Mouse (Mus musculus) spleen, adult 2 months (tissue): ENCODE results near the gene Nmrk2. TPM values are rescaled to one million over a fixed set of nuclear protein-coding genes. Genes with fewer than 3 reads are reported as not detected.

Experiments
- DNase-seq, 2 experiments: peaks; one replicate each; pipeline versions ENCODE4 v3.0.0 to v3.0.0-alpha.2; 2012 to 2021; ENCODE audit warnings: low spot score in 2 of 2, low read depth in 1 of 2
- H3K27ac ChIP-seq: fragments of 200-500 bp; 2 replicates; pipeline ENCODE4 v1.5.1; 2012; ENCODE audit warnings: low read length, inconsistent platforms; ENCODE audit not compliant: insufficient read depth
- H3K27me3 ChIP-seq: fragments of 200-500 bp; 2 replicates; pipeline ENCODE4 v1.6.1; 2012; ENCODE audit warnings: mild to moderate bottlenecking, moderate library complexity, low read length, inconsistent platforms; ENCODE audit not compliant: control insufficient read depth, insufficient read depth
- H3K36me3 ChIP-seq: fragments of 200-500 bp; 2 replicates; pipeline ENCODE4 v1.6.1; 2012; ENCODE audit warnings: mild to moderate bottlenecking, low read length, inconsistent platforms; ENCODE audit not compliant: control insufficient read depth, insufficient read depth
- H3K4me1 ChIP-seq: fragments of 200-500 bp; 2 replicates; pipeline ENCODE4 v1.6.1; 2011; ENCODE audit warnings: inconsistent platforms; ENCODE audit not compliant: control insufficient read depth, insufficient read depth, insufficient read length
- H3K4me3 ChIP-seq: fragments of 200-500 bp; 2 replicates; pipeline ENCODE4 v1.5.1; 2011; ENCODE audit warnings: mild to moderate bottlenecking, inconsistent platforms; ENCODE audit not compliant: insufficient read depth, insufficient read length; ENCODE audit errors: extremely low read depth
- CTCF ChIP-seq: fragments of 200-500 bp; IDR thresholded peaks from 2 replicates; pipeline ENCODE4 v1.5.1; 2011; ENCODE audit warnings: mild to moderate bottlenecking, inconsistent platforms; ENCODE audit not compliant: insufficient read depth, insufficient read length, insufficient replicate concordance; ENCODE audit errors: extremely low read depth
- POLR2A ChIP-seq: fragments of 200-500 bp; IDR thresholded peaks from 2 replicates; pipeline ENCODE4 v1.6.1; 2011; ENCODE audit warnings: low read depth, low read length, inconsistent platforms
- WGBS: fragments of 180-500 bp; shearing (Covaris S2); methylation state at CpG from one replicate; pipeline ENCODE4 v1.1.7; 2018; 5-methylcytosine and 5-hydroxymethylcytosine counted together
- polyA plus RNA-seq: library from polyadenylated mRNA; depleted of rRNA; stranded (reverse); fragments of >200 nt; gene quantifications from 2 replicates; pipeline ENCODE4 v1.2.3, GENCODE M21; 2012

Gene Nmrk2
- polyA plus RNA-seq, 1 experiment: not detected

DNA sequence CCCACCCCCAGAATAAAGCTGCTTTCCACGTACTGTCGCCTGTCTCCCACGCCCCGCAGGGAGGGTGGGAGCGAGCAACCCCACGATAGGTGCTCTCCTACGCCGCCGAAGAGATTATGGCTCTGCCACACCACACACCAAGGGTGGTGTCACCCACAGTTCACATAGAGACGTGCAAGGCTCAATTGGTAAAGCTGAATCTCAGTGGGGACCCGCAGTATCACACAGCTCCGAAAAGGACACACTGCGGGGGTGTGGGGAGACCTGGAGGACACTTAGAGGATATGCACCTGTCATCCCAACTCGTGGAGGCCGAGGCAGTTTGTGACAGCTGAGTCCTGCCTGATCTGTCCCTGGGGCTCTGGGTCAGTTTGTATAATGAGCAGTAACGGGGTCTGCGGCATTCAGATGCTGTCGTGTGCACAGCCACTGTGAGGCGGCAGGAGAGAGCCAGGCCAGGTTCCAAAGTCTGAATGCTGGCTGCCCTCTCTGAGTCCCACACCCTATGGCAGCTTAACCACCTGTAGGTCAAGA is 8.8 kb downstream of the Nmrk2 start:
- peaks cover 19% of the 10 kb centered on the region for H3K4me1 ChIP-seq
- no peaks in the 10 kb centered on the region for H3K27me3 ChIP-seq
- TF ChIP-seq CTCF (no peak), POLR2A (no peak)
- peaks cover 9% of the 10 kb centered on the region for H3K36me3 ChIP-seq
- peak overlapping the region; percentile 71 for H3K4me3 ChIP-seq
- H3K27ac ChIP-seq: peak overlapping the region; percentile 95
- DNase-seq: no peak
- 5% methylated on average over 19 of the region's 19 CpGs for WGBS

DNA sequence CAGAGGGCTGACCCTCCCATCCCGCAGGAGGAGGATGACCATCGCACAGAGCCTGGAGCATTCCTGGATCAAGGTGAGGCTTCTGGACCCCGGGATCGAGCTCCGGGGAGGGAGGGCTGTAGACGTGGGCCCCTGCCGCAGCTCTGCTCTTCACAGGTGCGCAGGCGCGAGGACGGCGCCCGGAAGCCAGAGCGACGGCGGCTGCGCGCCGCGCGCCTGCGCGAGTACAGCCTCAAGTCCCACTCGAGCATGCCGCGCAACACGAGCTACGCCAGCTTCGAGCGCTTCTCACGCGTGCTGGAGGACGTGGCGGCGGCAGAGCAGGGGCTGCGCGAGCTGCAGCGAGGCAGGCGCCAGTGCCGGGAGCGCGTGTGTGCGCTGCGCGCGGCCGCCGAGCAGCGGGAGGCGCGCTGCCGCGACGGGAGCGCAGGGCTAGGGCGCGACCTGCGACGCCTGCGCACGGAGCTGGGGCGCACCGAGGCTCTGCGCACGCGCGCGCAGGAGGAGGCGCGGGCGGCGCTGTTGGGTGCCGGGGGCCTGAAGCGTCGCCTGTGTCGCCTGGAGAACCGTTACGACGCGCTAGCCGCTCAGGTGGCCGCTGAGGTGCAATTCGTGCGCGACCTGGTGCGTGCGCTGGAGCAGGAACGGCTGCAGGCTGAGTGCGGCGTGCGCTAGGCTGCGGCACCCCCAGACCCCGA is 9.4 kb downstream of the Nmrk2 start:
- Histone ChIP-seq H3K4me1 (peaks cover 19% of the 10 kb centered on the region), H3K36me3 (peaks cover 10% of the 10 kb centered on the region), H3K4me3 (peak overlapping the region; percentile 71), H3K27me3 (no peaks in the 10 kb centered on the region), H3K27ac (peak overlapping the region; percentile 95)
- TF ChIP-seq POLR2A (peak; percentile 81; the same call in 1 of the 2 replicates), CTCF (no peak)
- peak; percentile 80 to 82 for DNase-seq
- under 1% methylated on average over 92 of the region's 93 CpGs for WGBS

DNA sequence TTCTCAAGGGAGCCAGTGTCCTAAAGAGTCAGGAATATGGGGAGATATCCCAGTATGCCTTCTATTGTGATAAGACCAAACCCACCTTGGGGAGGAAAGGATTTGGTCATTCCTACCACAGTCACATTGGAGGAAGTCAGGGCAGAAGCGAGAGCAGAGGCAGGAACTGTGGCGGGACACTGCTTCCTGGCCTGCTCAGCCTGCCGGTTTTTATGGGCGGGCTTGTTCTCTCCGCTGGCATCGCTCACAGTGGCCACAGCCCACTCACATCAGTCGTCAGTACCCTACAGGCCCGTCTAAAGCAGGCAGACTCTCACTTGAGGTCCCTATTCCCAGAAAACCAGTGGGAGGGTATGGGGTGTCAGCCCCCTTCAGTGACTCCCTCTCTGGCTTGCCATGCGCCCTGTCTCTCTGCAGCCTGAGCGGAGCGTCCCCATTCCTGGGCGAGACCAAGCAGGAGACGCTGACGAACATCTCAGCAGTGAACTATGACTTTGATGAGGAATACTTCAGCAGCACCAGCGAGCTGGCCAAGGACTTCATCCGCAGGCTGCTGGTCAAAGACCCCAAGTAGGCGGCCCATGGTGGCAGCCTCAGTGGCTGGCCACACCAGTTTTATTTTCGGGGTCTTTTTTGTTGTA is 10.4 kb downstream of the Nmrk2 start:
- no peak for DNase-seq
- 57% methylated on average over 18 of the region's 18 CpGs for WGBS
- no peak overlapping the region for H3K27ac ChIP-seq
- peaks cover 19% of the 10 kb centered on the region for H3K4me1 ChIP-seq
- no peaks in the 10 kb centered on the region for H3K27me3 ChIP-seq
- H3K36me3 ChIP-seq: peaks cover 17% of the 10 kb centered on the region
- TF ChIP-seq CTCF (no peak), POLR2A (no peak)
- H3K4me3 ChIP-seq: no peak overlapping the region

DNA sequence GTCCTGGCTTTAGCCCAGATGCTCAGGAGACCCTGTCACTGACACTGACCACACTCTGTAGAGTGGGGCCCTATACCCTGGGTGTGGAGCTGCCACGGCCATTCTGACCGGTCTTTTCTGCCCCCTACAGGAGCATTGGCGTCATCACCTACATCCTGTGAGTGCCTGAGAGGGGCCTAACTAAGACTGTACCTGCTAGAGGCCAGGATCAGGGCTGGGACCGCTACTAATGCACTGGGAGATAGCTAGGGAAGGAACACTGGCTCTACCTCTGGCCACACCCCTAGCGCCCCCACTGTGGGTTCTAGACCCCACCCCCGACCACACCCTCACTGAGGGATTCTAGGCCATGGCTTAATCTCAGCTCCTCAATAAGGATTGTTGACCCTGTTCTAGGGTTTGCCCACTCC is 10.9 kb downstream of the Nmrk2 start:
- Histone ChIP-seq H3K27me3 (no peaks in the 10 kb centered on the region), H3K4me1 (peaks cover 19% of the 10 kb centered on the region), H3K27ac (no peak overlapping the region), H3K4me3 (no peak overlapping the region), H3K36me3 (peaks cover 17% of the 10 kb centered on the region)
- TF ChIP-seq POLR2A (no peak), CTCF (no peak)
- 55% methylated on average over 6 of the region's 6 CpGs for WGBS
- no peak for DNase-seq

DNA sequence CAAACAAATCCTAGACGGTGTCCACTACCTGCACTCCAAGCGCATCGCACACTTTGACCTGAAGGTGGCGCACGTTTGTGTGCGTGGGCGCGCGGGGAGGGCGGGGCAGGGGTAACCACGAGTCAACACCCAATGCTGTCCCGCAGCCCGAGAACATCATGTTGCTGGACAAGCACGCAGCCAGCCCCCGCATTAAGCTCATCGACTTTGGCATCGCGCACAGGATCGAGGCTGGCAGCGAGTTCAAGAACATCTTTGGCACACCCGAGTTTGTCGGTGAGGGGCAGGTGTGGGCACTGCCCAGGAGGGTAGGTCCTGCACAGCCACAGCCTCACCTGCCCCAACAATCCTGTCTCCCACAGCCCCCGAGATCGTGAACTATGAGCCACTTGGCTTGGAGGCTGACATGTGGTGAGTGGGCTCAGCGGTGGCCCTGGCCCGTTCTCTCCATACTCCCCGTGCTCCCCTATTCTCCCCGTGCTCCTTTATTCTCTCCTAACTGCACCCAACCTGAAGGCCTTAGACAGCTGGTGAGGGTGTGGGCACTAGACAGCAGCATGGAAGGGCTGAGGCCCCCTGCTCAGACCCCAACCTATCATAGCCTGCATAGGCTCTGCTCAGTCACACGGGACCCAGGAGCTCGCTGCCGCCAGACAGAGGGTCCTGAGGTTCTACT is 11.5 kb downstream of the Nmrk2 start:
- TF ChIP-seq POLR2A (no peak), CTCF (peak; percentile 16; the same call in 1 of the 2 replicates)
- peaks cover 17% of the 10 kb centered on the region for H3K36me3 ChIP-seq
- peaks cover 19% of the 10 kb centered on the region for H3K4me1 ChIP-seq
- no peak overlapping the region for H3K27ac ChIP-seq
- H3K4me3 ChIP-seq: no peak overlapping the region
- no peak for DNase-seq
- WGBS: 83% methylated on average over 31 of the region's 31 CpGs
- no peaks in the 10 kb centered on the region for H3K27me3 ChIP-seq

DNA sequence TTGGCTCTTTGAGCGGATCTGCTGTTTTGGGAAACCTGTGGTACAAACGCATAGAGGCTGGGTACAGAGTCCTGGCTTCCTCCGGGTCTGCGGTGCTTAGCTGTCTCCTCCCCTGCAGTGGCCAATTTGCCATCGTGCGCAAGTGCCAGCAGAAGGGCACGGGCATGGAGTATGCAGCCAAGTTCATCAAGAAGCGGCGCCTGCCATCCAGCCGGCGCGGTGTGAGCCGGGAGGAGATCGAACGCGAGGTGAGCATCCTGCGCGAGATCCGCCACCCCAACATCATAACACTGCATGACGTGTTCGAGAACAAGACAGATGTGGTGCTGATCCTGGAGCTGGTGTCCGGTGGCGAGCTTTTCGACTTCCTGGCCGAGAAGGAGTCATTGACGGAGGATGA is 12.0 kb downstream of the Nmrk2 start:
- H3K4me3 ChIP-seq: no peak overlapping the region
- peaks cover 19% of the 10 kb centered on the region for H3K4me1 ChIP-seq
- 96% methylated on average over 26 of the region's 26 CpGs for WGBS
- no peak for TF ChIP-seq CTCF
- TF ChIP-seq POLR2A: no peak
- DNase-seq: no peak
- no peak overlapping the region for H3K27ac ChIP-seq
- no peaks in the 10 kb centered on the region for H3K27me3 ChIP-seq
- H3K36me3 ChIP-seq: peaks cover 17% of the 10 kb centered on the region
